Mouse (Mus musculus) heart, adult 2 months (tissue): ENCODE results near the gene Rprml.

Experiments
- CTCF ChIP-seq: fragments of 200-600 bp; IDR thresholded peaks from 2 replicates; pipeline ENCODE4 v1.8.1; 2022; ENCODE audit warnings: antibody characterized with exemption, mild to moderate bottlenecking, moderate library complexity
- POLR2A ChIP-seq: fragments of 200-500 bp; IDR thresholded peaks from 2 replicates; pipeline ENCODE4 v1.6.1; 2011; ENCODE audit warnings: mild to moderate bottlenecking, low read depth, low read length, control low read depth; ENCODE audit not compliant: insufficient read depth

DNA sequence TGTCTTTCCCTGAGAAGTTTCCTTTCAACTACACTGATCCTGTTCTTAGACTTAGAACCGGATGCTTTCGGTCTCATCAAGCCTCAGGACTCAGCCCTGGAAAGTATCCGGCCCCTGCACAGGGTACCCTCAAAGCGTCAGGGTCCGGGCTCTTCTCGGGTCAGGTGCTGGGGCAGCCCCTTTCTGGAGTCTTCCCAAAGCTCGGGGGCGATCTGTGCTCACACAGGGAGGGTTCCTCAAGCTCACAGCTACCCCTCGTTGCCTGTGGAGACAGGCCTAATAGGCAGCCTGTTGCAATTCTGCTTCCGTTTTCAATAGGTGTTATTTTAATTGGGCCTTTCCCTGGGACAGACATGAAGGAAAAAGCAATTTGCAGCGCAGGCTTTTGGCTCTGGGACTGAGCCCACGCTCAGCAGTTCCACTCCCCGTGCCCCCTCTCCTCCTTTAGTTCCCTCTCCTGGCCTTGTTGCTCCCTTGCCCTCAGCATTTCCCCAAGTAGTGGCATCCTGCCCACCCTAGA, 17.6 kb downstream of the Rprml start:
- TF ChIP-seq POLR2A (no peak), CTCF (no peak)
